Mouse (Mus musculus): ENCODE results near the gene Btbd18.

DNA sequence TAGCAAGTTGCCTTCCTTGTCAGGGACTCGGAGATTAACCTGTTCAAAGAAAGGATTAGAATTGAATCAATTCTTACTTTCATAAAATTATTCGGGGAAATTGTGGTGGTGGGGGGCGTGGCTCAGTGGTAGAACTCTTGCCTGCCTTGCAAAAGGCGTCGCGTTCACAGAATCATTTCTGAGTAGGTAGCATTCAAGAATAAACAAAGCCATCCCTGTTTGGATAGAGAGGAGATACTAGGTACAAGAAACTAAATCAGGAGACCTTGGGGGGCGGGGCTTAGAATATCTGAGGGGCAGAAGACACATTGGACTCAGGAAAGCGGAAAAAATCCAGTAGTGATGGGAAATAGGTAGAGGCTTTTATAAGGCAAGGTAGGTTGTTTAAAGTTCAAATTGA, 20.1 kb downstream of the Btbd18 start, which contains the start of gene Tmx2:
- TF ChIP-seq POLR2A (IDR thresholded peaks at IDR 0.05; ENCODE audit: borderline replicate concordance, extremely low read depth, insufficient read depth, insufficient read length, poor library complexity, severe bottlenecking) (no peak), CTCF (IDR thresholded peaks at IDR 0.05; ENCODE audit: borderline replicate concordance, extremely low read depth, insufficient read depth, insufficient read length) (no peak)

Measured in brain, embryonic 14.5 days (tissue).